In the genomic region with DNA sequence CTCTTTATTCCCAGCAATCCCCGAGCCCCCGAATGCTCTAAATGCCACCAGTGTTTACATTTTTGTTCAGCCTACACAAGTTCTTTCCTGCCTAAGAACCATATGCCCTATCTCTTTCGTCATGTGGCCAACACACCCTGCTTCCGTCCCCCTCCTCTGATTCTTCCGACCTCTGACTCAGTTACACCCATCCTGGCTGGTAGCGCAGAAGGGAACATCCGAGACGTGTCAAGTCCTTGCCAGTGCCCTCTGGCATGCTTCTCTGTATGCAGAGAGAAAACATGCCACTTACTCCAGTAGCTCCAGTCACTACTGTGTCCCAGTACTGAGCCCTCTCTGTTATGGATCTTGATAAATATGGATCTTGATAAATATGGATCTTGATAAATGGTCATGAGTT, we compare ENCODE assay signal across 15 mouse cellular contexts.
DNase-seq lines count a peak whose midpoint lies in the region; ATAC-seq and TF ChIP-seq lines count a peak whose summit lies in the region.
"Had no signal": no experiment of that assay in that cellular context is flagged by ENCODE, and none has a peak within 500 bp of the region (broad histone marks: within the 10 kb centered on the region; RNA-seq: fewer than 3 reads in every experiment).

No protein-coding gene starts in this region.

- ATAC-seq in heart, embryonic 13.5 days (ENCODE audit: extremely low read depth, insufficient number of reproducible peaks, low FRiP score, low TSS enrichment) = no peak; the same call in 1 of the 2 replicates
- ATAC-seq in lung, embryonic 14.5 days (ENCODE audit: insufficient read depth) = peak; percentile 5; the same call in 1 of the 2 replicates
- ATAC-seq: forebrain, embryonic 16.5 days; midbrain, embryonic 15.5 days had no signal

- peak overlapping the region; percentile 60 for H3K4me2 ChIP-seq in heart, embryonic 13.5 days
- peak overlapping the region; percentile 15; the same call in 1 of the 2 replicates for H3K4me2 ChIP-seq in lung, embryonic 14.5 days
- H3K4me2 ChIP-seq: limb, embryonic 13.5 days; midbrain, embryonic 15.5 days had no signal

- WGBS in heart, embryonic 13.5 days = 11% methylated on average over 8 of the region's 8 CpGs
- 32% methylated on average over 8 of the region's 8 CpGs for WGBS in lung, embryonic 14.5 days

- H3K36me3 ChIP-seq in heart, embryonic 13.5 days = no peaks in the 10 kb centered on the region
- H3K36me3 ChIP-seq in lung, embryonic 14.5 days (ENCODE audit: insufficient read depth) = no peaks in the 10 kb centered on the region
- no peaks in the 10 kb centered on the region for H3K36me3 ChIP-seq in ES-E14 (ENCODE audit: control insufficient read depth, insufficient read depth, low read length, poor library complexity, severe bottlenecking)
- H3K36me3 ChIP-seq: limb, embryonic 13.5 days; midbrain, embryonic 15.5 days had no signal

- H3K9me3 ChIP-seq in heart, embryonic 13.5 days = no peaks in the 10 kb centered on the region
- H3K9me3 ChIP-seq in lung, embryonic 14.5 days (ENCODE audit: low read depth, low read length) = no peaks in the 10 kb centered on the region
- no peaks in the 10 kb centered on the region for H3K9me3 ChIP-seq in ES-E14 (ENCODE audit: control insufficient read depth, insufficient read depth, low read depth, low read length)
- H3K9me3 ChIP-seq: limb, embryonic 13.5 days; midbrain, embryonic 15.5 days had no signal

- peak overlapping the region; percentile 33; the same call in 1 of the 2 replicates for H3K9ac ChIP-seq in heart, embryonic 13.5 days
- H3K9ac ChIP-seq in lung, embryonic 14.5 days = no peak overlapping the region
- H3K9ac ChIP-seq in ES-E14 (ENCODE audit: insufficient read depth, low read depth, low read length, poor library complexity, severe bottlenecking) = no peak overlapping the region
- H3K9ac ChIP-seq: limb, embryonic 13.5 days; midbrain, embryonic 15.5 days had no signal

- peaks cover 20% of the 10 kb centered on the region for H3K4me1 ChIP-seq in heart, embryonic 13.5 days
- peaks cover 3% of the 10 kb centered on the region for H3K4me1 ChIP-seq in lung, embryonic 14.5 days (ENCODE audit: insufficient read depth)
- no peaks in the 10 kb centered on the region for H3K4me1 ChIP-seq in ES-E14 (ENCODE audit: control insufficient read depth in 2 of 2, insufficient read depth in 2 of 2, low read length in 2 of 2, poor library complexity in 1 of 2)
- H3K4me1 ChIP-seq: limb, embryonic 13.5 days had no signal

- intact Hi-C loops in heart, postnatal 14 days (cut with DNase I) = no loop called here

- H3K4me3 ChIP-seq in heart, embryonic 13.5 days = peak overlapping the region; percentile 16; the same call in 1 of the 2 replicates
- no peak overlapping the region for H3K4me3 ChIP-seq in lung, embryonic 14.5 days (ENCODE audit: low read depth, low read length)
- no peak overlapping the region for H3K4me3 ChIP-seq in ES-E14 (ENCODE audit: insufficient read depth in 1 of 2, low read depth in 1 of 2, low read length in 2 of 2, poor library complexity in 1 of 2, severe bottlenecking in 1 of 2)
- H3K4me3 ChIP-seq: limb, embryonic 13.5 days; midbrain, embryonic 15.5 days had no signal

- no peaks in the 10 kb centered on the region for H3K27me3 ChIP-seq in heart, embryonic 13.5 days (replicated peaks)
- no peaks in the 10 kb centered on the region; the same call in 1 of the 2 replicates for H3K27me3 ChIP-seq in lung, embryonic 14.5 days (ENCODE audit: insufficient read depth, low read length)
- H3K27me3 ChIP-seq: limb, embryonic 13.5 days; midbrain, embryonic 15.5 days had no signal

- no peak for TF ChIP-seq CTCF in lung, embryonic 14.5 days (IDR thresholded peaks at IDR 0.05; ENCODE audit: low read depth)

- no peak for DNase-seq in heart, postnatal 14 days
- peak; percentile 50 for DNase-seq in lung, embryonic 14.5 days
- DNase-seq in lung, adult 18-20 months = no peak
- no peak for DNase-seq in ES-E14 (ENCODE audit: low read depth, low spot score)
- peak; percentile 58 for DNase-seq in naive thymus-derived CD4-positive, alpha-beta T cell, adult 2 months (ENCODE audit: low read depth)
- no peak for DNase-seq in adrenal gland, postnatal 14 days
- DNase-seq: adrenal gland, adult 8-10 months; cerebellum, adult 11 months; cerebellum, postnatal 14 days; embryo, embryonic 11 days; retina, postnatal 1 day had no signal

- in situ Hi-C loops in ES-E14 (cut with MboI; ENCODE audit: low sequenced_read_pairs in 2 of 2, unreplicated experiment in 2 of 2) = no loop called here

- no peak overlapping the region; the same call in 1 of the 2 replicates for H3K27ac ChIP-seq in heart, embryonic 13.5 days (replicated peaks)
- H3K27ac ChIP-seq in lung, embryonic 14.5 days (ENCODE audit: low read depth) = no peak overlapping the region
- H3K27ac ChIP-seq in ES-E14 (ENCODE audit: insufficient read depth, low read depth, low read length, poor library complexity, severe bottlenecking) = 0 out of 2 replicates have a peak overlapping the region, but pooled peaks have one; percentile 2
- H3K27ac ChIP-seq: limb, embryonic 13.5 days; midbrain, embryonic 15.5 days had no signal

TF ChIP-seq in ES-E14, 5 proteins besides CTCF, POLR2A, EP300 and RAD21:
- no peak for TF ChIP-seq HCFC1 (IDR thresholded peaks at IDR 0.05; ENCODE audit: borderline replicate concordance, insufficient read depth, low read length)
- no peak for TF ChIP-seq CHD2 (IDR thresholded peaks at IDR 0.05; ENCODE audit: low read depth, low read length)
- TF ChIP-seq ZC3H11A (IDR thresholded peaks at IDR 0.05; ENCODE audit: borderline replicate concordance, low read depth, low read length) = no peak
- no peak for TF ChIP-seq MAFK (IDR thresholded peaks at IDR 0.05; ENCODE audit: insufficient read depth, low read depth, low read length)
- no peak for TF ChIP-seq ZNF384 (IDR thresholded peaks at IDR 0.05; ENCODE audit: low read depth, low read length)

Comparison
In these comparisons a context has a peak if more than half of its experiments do, and no peak if none do; other contexts are left out.
1. DNase-seq: peak in lung, embryonic 14.5 days (single experiment) and naive thymus-derived CD4-positive, alpha-beta T cell, adult 2 months (single experiment); none in heart, postnatal 14 days (0 of 2), lung, adult 18-20 months (0 of 2), ES-E14 (single experiment) and adrenal gland, postnatal 14 days (single experiment).